Mouse (Mus musculus) telencephalon, adult 2 months (tissue): ENCODE measurements around the gene Lyrm1.

ENCODE experiments used
- DNase-seq: peaks from one replicate; pipeline ENCODE4 v3.0.0-alpha.2; 2011; ENCODE audit warnings: low read depth, low spot score

Gene Lyrm1

DNA sequence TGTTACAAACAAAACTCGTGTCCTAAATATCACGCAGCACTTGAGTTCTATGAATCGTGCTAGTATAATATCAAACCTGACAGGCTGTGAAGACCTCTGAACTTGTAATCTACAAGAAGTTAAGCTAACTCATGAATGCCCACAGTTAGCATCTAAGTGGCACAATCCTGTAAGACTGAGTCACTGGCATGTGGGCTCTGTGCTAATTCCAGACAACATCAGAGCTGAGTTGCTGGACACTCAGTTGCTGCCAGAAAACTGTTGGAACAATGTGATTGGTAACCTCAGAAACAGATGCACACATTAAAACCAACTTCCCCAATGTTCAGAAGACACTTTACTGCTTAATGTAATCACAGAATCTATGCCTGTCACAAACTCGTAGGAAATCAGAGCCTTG, 7.8 kb upstream of the Lyrm1 start:
- DNase-seq = no peak

DNA sequence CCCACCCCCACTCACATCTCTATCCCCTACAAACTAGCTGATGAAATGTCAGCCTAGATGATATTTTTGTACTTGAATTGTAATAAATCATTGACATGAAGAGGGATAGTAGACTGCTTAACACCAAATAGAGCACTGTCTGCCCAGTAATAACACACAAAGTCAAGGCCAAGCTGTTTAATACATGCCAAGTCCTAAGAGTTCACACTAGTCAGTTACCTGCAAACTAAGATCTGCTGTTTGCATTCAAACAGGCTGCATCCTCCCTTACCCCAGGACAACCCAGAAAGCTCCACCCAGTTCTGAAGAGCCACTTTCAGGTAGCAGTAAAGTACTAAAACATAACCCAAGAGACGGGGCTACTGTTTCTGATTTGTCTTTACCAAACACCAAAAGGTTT, 3.5 kb upstream of the Lyrm1 start:
- DNase-seq = no peak

DNA sequence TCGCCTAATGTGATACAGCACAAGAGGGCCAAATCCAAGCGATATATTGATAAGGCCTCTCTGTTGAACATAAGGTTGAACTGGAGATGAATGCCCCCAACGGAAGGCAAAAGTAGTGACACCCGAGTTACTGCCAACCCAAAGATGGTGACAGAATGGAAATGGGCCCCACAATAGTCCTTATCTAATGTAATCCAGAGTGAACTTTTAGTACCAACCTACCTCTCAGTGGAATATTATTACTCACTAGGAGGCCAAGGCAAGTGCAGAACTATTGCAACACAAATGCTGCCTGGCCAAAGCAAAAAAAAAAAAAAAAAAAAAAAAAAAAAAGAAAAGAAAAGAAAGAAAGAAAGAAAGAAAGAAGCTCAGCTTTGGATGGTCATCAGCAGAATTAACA, 2.9 kb upstream of the Lyrm1 start:
- DNase-seq = no peak

DNA sequence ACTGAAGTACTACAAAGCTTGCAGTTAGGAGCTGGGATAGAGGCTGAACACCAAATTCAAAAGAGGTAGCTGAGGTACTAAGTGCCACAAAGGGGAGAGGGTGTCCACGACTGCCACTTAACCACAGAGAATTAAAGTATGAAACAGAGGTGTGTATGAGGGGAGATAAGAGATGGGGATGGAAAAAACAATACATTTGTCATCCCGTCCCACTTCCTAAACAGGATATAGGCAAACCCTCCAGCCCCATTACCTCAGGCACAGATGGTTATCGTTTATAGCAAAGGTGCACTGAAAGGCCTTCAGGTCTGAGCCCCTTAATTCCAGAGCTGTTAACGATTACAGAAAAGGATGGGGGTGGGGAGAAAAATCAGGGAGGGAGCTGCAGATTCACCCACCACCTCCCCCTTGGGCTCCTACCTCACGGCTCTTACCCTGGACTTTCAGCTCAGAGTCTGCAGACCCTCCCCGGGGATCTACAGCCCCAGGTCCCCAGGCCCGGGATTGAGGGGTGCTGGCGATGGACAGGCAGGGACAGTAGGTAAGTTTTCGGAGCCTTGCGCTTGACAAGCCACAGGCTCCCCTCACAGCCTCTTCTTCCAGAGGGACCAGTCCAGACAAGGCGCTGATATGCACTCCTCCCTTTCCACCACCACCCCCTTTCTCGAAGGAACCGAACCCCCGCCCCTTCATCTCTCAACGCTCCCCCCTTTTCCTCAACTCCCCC, 680 bp upstream of the Lyrm1 start:
- DNase-seq = no peak

DNA sequence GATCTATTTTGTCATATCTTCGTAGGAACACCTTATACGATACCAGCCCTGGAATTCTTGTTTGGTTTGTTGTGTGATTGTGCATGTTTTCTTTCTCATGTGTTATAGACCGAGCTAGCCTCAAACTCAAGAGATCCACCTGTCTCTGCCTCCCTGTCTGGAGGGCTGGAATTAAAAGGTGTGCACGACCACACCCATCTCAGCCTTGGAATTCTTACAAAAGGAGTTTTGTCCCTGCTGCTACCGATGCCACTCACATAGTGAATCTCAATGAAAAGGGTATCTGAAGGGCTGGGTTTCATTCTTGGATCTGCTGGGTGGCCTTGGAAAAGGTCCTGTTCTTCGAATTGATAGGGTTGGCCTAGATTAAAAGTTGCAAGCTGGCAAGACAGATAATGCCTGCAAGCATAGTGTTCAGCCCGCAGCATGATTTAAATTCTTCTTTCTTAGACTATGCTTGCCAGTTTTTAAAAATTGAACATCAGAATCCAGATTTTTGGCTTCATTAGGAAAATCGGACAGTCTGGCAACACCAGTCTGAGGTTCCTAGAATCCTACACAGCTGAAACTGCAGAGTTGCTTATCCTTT, 2.0 kb downstream of the Lyrm1 start:
- no peak for DNase-seq

DNA sequence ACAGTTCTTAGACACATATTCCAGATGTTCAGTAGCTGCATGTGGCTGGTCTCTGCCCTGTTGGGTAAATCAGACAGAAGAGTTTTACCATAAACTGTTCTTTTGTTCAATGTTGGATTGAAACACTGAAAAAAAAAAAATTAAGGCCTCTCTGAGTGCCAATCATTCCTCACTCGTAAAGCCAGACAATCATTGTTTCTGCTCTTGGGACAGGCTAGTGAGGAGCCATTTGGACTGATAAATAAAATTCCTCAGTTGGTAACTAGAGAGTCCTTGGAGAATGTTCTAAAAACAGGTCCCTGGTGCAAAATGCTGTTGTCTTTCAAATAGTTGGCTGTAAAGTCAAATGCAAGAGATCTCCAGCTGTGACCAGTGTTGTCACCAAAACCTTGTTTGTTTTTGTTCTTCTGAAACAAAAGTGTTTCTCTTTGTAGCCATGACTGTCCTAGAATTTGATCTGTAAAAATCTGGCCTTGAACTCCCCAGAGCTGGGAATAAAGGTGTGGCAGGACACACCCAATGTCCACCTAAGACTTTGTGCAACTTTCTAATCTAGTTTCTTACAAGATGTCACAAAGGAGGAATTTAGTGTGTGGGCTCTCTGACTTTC, 2.7 kb downstream of the Lyrm1 start:
- no peak for DNase-seq

DNA sequence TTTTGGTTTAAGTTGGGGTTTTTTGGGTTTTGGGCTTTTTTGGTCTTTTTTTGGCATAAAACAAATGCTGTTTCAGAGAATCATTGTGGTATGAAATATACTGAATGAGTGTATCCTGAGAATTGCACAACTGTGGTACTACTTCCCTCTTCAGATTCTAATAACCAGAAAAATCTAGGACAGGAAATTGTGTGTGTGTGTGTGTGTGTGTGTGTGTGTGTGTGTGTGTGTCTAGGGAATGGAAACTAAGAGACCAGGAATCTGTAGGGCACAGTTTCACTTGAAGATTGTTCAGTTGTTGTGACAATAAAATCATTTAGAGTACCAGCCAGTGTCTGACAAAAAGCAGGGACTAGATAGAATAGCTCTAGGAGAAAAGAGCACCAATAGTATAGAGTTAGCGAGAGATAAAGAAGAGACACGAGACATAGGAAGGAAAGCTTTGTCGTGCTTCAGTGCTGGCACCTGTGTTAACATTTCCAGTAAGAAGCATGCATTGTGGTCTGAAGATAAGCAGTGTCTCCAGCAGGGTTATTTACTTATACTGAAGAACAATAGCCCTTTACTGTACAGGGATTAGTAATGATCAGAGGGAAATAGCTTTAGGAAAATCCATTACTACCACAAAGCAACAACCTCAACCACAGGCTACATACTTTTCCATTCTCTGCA, 3.9 kb downstream of the Lyrm1 start:
- no peak for DNase-seq

DNA sequence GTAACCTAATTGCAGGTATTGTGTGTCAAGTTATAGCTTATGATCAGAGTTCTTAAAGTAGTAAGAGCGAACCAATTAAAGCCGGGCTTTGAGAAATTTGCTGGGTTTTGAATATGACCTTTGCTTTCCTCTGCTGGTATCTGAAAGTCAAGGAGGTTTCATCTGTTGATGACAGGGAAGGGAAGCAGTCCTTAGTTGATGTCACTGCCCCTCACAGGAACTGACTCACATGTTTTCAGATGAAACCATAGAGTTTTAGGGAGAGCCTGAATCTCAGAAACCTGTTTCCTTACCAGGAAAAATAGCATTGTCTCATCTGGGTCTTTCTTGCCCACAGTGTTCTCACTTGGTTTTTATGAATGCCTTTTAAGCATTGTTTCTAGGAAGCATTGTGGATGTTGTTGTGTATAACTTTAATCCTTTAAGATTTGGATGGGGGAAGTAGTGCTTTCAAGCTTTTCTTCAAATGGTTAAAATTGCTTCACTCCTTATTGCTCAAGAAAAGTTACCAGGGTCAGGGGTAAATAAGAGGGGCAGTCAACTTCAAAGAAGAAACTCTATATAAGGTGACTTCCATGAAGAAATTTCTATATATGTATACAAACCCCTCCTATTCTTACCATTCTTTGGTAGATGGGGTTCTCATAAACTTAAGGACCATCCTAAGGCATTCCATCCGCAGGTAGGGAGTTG, 11.0 kb downstream of the Lyrm1 start:
- DNase-seq = no peak

DNA sequence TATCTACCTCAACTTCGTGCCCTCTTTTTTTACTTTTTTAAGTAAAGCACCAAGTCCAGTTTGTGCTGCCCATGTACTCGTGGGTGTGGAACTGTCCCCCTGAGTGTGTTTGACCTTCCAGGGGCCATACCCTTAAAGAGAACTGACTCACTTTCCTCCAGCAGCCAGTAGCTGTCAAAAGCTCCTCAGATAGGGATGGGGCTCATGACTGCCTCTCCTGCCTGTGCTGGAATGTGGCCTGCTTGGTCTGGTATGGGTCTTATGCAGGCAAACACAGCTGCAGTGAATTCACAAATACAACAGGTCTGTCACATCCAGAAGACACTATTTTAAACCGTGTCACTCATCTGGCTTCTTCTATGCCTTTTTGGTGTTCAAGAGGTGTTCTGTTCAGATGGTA, 16.1 kb downstream of the Lyrm1 start:
- no peak for DNase-seq

DNA sequence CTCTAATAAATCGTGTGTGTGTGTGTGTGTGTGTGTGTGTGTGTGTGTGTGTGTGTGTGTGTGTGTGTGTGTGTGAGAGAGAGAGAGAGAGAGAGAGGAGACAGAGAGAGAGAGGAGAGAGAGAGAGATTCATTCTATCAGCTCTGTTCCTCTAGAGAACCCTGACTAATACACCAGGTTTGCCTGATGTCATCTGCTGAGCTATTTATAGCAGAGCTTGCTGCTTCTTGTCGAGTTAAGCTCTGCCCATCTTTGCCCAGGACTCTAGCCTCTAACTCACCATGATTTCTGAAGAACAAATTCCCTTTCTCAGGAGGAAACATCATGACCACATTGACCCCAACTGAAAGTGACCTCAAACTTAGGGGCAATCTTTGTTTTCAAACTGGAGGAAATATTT, 24.8 kb downstream of the Lyrm1 start:
- DNase-seq = peak; percentile 9

DNA sequence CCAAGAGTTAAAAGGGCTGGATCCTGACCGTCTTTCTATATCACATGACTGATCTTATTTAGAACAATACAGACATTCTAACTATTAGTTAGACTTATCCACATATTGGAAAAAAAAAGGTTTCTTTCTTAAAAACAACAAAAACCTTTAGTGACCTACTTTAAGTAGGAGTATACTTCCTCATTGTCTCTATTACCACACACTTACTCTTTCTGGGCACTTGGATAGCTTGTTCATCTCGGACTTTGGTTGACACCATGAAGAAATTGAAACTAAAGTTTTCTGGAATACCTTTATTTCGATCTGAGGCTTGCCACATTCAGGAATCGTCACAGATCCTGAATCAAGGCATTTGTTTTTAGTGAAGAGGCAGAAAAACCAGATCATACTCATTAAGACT, 25.4 kb downstream of the Lyrm1 start:
- DNase-seq = no peak

DNA sequence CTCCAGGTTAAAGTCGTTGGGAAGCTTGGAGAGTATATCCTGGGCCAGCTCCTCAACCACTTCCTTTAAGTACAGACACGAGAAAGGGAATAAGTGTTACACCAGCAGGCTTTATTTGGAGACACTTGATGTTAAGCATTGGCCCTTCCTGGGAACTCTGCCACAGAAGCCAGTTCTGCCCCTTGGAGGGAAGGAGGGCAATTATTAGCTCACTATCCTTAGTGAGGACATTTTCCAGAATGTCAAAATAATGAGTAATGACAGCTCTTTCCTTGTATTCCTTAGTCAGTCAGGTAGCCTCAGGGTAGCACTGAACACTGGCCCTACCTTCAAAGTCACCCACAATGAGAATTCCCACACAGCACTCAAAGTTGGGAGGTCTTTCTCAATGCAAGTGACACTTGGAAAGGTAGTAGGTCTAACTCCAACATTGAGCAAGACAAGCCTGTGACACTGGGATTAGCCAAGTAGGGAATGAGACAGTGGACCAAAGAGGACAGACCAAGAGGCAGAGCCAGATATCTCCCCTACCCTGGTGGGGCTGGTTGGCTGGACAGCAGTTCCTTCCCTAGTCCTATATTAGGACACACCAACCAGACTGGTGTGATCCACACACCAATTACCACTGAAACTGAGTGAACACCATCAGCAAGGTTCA, 33.3 kb downstream of the Lyrm1 start:
- DNase-seq = no peak

DNA sequence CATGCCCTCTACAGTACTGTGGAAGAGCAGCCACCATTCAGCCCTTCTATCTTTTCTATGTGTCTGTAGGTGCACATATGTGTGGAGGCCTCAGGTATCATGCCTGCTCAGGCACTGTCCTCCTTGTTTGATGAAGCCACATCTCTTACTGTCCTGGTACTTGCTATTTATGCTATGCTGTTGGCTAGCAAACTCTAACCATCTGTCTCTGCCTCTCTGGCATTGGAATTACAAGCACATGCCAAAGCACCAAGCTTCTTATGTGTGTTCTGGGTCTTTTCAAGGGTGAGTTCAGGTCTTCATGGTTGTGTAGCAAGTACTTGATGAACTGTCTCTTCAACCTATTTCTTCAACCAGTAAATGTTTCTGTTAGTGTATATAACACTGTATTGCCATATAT, 40.7 kb downstream of the Lyrm1 start:
- no peak for DNase-seq

DNA sequence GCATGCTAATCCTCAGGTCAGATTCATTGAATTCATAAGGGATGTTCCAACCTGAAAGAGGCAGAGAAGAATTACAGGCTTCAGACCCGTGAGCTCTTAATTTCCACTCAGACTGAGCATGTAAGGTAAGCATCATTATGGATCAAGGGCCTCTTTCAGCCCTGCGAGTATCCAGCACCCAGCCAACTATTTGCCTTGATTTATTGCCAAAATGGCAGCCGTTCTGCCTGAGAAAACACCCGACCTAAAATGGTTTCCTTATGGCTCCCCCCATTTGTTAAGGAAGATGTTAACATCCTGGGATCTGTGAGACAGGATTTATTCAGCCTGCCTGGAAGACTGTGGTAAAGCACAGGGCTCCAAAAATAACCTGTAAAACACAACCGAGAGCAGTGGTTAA, 41.4 kb downstream of the Lyrm1 start:
- no peak for DNase-seq

DNA sequence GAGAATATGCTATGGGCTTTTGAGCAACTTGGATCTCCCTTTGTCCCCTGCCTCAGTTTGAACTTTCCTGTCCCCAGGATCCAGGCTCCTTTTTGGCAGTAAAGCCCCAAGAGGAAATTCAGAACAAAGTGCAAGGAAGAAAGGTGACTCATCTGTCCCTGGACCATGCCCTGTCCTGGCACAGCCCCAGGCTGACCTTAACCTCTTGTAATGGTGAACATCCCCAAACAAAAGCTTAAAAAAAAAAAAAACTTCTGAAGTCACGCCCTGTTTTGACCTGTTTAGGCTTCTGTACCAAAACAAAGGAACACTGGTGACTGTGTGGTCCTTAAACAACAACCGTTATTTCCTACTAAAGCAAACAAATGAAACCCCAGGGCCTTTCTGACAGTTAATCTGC, 45.9 kb downstream of the Lyrm1 start:
- DNase-seq = no peak

DNA sequence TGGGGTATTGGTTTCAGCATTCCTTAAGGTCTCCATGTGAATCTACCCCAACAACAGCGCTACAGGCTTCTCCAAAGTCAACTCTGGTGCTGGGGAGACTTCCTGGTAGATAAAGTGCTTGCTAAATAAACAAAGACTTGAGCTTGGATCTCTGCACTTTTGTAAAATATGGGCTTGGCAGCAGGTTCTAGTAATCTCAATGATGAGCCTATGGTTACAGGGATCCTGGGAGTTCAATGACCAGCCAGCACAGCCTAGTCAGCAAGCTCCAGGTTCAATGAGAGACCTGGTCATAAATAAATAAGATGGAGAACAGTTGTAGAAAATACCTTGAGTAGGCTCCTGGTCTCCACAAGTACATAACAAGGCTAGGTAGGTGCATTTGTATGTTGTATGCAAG, 58.4 kb downstream of the Lyrm1 start:
- DNase-seq = no peak

DNA sequence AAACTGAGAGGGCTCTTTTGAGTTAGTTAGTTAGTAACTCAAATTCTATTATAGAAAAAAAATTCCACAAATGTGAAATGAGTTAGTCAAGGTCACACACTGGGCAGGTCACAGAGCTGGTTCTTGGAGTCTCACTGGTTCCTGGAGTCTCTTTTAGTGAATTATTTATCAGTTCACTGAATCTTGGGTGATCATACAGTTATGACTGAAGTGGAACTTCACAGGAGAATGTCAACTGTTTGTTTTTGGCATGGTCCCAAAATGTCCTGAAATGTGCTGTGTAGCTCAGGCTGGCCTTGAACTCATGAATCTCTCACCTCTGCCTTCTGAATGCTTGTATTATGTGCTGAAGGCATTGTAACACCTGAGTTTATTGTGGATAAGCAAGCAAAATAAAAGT, 61.8 kb downstream of the Lyrm1 start:
- DNase-seq = no peak

DNA sequence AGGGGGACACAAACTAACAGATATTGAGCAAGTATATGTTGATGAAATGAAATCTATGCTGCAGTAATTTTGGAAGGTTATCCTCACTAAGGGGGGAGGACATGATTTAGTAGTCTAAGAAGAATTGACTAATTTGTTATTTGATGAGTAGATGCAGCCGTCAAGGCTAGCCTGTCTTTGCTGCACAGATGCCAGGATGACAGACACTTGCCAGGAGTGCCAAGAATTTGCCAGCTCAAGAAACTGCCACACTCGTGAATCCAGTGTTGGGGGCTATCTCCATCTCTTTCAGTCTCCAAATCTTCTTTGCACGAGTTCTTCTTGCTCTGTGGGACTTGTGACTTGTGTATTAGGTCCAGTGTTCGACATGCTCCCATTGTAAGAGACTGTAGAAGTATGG, 63.4 kb downstream of the Lyrm1 start:
- DNase-seq = no peak

DNA sequence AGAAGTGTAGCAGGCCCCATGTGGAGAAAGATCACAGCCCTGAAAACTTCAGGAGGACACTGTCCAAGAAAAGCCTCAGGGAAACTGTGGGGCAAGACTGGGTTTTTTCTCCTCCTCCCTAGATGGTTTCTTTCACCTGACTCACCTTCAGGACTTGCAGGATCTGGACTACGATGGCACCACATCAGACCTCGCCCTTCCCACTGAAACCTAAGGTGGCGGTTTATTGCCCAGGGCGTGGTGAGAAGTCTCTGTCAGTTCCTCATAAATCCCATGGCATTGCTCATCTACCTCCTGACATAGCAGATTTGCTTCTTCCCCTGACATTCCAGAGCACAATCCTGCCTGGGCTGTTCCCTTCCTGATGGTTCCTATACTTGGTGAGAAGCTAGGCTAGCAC, 63.8 kb downstream of the Lyrm1 start:
- DNase-seq = no peak

DNA sequence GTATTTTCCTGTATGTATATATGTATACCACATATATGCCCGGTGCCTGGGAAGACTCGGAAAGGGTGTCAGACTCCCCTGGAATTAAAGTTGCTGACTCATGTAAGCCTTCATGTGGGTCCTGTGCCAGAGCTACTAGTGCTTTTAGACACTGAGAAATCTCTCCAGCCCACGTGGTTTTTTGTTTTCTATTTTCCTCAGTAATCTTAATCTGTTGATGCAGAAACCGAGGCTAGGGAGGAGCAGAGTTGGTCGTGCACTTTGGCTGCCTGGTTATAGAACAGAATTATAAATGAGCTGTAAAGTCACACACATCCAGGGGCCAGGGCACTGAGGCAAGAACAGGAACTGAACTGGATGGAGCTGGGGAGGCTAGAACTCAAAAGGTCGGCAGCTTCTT, 64.3 kb downstream of the Lyrm1 start:
- DNase-seq = no peak

DNA sequence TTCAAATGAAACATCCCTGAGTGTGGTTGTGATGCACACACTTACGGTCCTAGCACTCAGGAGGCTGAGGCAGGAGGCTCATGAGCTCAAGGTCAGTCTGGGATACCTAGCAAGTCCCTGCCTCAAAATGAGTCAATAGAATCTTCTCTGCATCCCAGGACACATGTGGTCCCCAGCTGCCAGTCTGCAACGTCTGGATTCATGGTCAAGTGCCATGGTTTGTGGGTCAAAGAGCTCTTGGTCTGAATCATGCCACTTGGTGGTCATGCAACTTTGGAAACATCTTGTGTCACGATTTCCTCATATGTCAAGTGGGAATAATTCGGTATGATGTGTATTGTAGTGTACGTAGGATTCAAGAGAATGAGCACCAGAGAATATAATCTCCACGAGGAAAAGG, 64.9 kb downstream of the Lyrm1 start:
- DNase-seq = no peak

DNA sequence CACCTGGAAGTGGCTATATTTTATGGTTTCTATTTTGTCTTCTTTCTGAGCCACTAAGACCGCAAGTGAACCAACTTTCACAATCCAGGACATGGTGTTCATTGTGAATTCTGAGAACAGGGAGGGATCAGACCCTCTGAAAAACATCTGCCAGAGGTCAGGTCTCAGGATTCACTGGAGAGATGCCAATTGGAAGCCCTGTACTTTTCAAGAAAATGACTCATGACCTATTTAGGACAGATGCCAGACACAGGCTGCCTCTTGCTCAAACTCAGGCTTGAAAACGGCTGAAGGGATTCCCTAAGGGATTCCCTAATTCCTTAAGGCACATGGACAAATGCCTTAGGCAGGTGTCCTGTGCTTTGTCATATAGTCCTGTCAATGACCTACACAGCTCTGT, 65.4 kb downstream of the Lyrm1 start:
- DNase-seq = no peak
